Mouse (Mus musculus) forebrain, embryonic 13.5 days (tissue): ENCODE measurements around the gene Prr15l. TPM values are rescaled to one million over a fixed set of nuclear protein-coding genes. Genes with fewer than 3 reads are reported as not detected.
A peak's percentile ranks its signal among the peaks of the same experiment; 100 is the strongest.

Experiments
- ATAC-seq: fragments of 200-750 bp; cut with Nextera tagmentation; 2 replicates; pipeline ENCODE4 v1.8.0; 2017
- H3K27ac ChIP-seq: fragments of 300-500 bp; sonication (generic); 2 replicates; pipeline ENCODE4 v1.5.1; 2015; ENCODE audit warnings: inconsistent platforms, mild to moderate bottlenecking, moderate library complexity
- H3K27me3 ChIP-seq: fragments of 300-500 bp; sonication (generic); 2 replicates; pipeline ENCODE4 v1.6.1; 2015; ENCODE audit warnings: mild to moderate bottlenecking, inconsistent platforms
- H3K36me3 ChIP-seq: fragments of 300-500 bp; sonication (generic); 2 replicates; pipeline ENCODE4 v1.6.1; 2015; ENCODE audit warnings: mild to moderate bottlenecking, inconsistent platforms; ENCODE audit not compliant: poor library complexity, severe bottlenecking
- H3K4me1 ChIP-seq: fragments of 300-500 bp; sonication (generic); 2 replicates; pipeline ENCODE4 v1.6.1; 2015; ENCODE audit warnings: inconsistent platforms
- H3K4me2 ChIP-seq: fragments of 300-500 bp; sonication (generic); 2 replicates; pipeline ENCODE4 v1.6.1; 2015; ENCODE audit warnings: inconsistent platforms, mild to moderate bottlenecking, moderate library complexity
- H3K4me3 ChIP-seq: fragments of 300-500 bp; sonication (generic); 2 replicates; pipeline ENCODE4 v1.5.1; 2015; ENCODE audit warnings: mild to moderate bottlenecking, inconsistent platforms
- H3K9ac ChIP-seq: fragments of 300-500 bp; sonication (generic); 2 replicates; pipeline ENCODE4 v1.6.1; 2015; ENCODE audit warnings: mild to moderate bottlenecking, inconsistent platforms
- H3K9me3 ChIP-seq: fragments of 300-500 bp; sonication (generic); replicated peaks from 2 replicates; pipeline ENCODE4 v1.6.1; 2016; ENCODE audit warnings: inconsistent platforms
- WGBS: fragments of 180-500 bp; shearing (Covaris S2); methylation state at CpG from one replicate; pipeline ENCODE4 v1.1.7; 2015; 5-methylcytosine and 5-hydroxymethylcytosine counted together
- polyA plus RNA-seq: library from polyadenylated mRNA; unstranded; fragments of >200 nt; fragmentation: Nextera tagmentation; extraction: Ambion mirVana; gene quantifications from 2 replicates; pipeline ENCODE4 v1.2.1, GENCODE M21; 2015

Prr15l gene
- polyA plus RNA-seq: 0.08 and 0.25 TPM in 2 replicates

DNA sequence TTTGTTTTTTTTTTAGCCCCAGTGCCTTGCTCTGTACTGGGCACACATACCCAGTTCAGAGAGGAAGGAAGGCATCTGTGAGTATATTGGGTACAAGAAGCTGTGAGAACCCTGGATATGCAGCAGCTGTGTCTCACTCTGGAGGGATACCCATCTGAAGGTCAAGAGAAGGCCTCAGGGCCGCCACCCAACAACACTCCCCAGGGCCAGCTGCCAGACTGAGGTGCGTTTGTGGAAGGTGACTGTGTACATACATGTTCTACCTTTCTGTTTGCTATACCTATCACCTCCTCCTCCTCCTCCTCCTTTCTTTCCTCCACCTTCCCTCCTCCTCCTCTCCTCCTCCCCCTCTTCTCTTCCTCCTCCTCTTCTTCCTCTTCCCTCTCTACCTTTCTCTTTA lies at the start of gene Prr15l:
Gene Prr15l (plus strand): TSS at position 17 of the 400 bp plus-strand sequence.
- no peaks in the 10 kb centered on the region for H3K4me1 ChIP-seq
- H3K4me2 ChIP-seq: no peak within 1 kb of the TSS
- 73% methylated on average over 2 of the region's 2 CpGs for WGBS
- H3K27ac ChIP-seq: no peak within 1 kb of the TSS
- H3K4me3 ChIP-seq: no peak within 1 kb of the TSS
- no peaks in the 10 kb centered on the region for H3K36me3 ChIP-seq
- H3K27me3 ChIP-seq: peaks cover 35% of the 10 kb centered on the region
- no peak within 1 kb of the TSS for H3K9ac ChIP-seq
- H3K9me3 ChIP-seq: no peaks in the 10 kb centered on the region
- ATAC-seq: no peak

DNA sequence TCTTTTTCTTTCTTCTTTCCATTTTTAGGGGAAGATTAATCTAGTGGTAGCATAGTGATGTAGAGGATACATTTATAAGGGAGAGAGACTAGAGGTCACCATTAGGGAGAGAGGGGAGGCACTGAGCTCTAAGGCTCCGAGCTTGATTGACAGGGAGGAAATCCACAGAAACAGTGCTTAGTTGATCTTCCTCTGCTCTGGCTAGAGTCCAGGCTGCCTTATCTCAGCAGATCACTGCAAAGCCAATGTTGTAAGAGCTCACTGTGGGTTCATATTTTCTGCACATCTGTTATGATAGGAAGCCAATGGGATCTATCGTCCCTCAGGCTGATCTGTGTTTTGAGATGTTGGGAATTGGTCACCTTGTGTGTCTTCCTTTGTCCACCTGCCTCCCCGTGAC lies 49.2 kb upstream of the Prr15l start:
- Histone ChIP-seq H3K27me3 (no peaks in the 10 kb centered on the region), H3K4me3 (no peak overlapping the region), H3K27ac (peak overlapping the region; percentile 100), H3K4me1 (peaks cover 58% of the 10 kb centered on the region), H3K9me3 (no peaks in the 10 kb centered on the region), H3K4me2 (no peak overlapping the region), H3K36me3 (no peaks in the 10 kb centered on the region), H3K9ac (no peak overlapping the region)
- 38% methylated on average over 3 of the region's 3 CpGs for WGBS
- ATAC-seq: no peak

DNA sequence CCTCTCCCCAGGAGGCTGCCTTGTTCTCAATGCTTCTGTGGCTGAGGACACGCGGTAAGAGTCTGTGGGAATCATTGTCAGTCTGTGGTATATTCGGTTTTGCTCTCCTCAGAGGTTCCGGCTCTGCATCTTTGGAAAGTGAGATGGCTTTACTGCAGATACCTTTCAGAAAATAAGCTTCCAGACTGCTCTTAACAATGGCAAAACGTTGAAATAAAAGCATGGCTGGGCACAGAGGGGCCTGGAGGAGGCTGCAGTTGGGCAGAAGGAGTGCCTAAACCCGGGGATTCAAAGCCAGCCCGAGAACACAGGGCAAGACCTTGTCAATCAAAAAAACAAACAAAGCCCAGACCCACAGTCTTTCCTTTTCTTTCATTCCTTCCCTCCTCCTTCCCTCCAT lies 48.5 kb upstream of the Prr15l start:
- Histone ChIP-seq H3K9ac (peak overlapping the region; percentile 13; the same call in 1 of the 2 replicates), H3K36me3 (no peaks in the 10 kb centered on the region), H3K27me3 (no peaks in the 10 kb centered on the region), H3K4me1 (peaks cover 58% of the 10 kb centered on the region), H3K4me2 (no peak overlapping the region; the same call in 1 of the 2 replicates), H3K4me3 (no peak overlapping the region), H3K27ac (peak overlapping the region; percentile 100), H3K9me3 (no peaks in the 10 kb centered on the region)
- WGBS: 6% methylated on average over 7 of the region's 7 CpGs
- no peak for ATAC-seq

DNA sequence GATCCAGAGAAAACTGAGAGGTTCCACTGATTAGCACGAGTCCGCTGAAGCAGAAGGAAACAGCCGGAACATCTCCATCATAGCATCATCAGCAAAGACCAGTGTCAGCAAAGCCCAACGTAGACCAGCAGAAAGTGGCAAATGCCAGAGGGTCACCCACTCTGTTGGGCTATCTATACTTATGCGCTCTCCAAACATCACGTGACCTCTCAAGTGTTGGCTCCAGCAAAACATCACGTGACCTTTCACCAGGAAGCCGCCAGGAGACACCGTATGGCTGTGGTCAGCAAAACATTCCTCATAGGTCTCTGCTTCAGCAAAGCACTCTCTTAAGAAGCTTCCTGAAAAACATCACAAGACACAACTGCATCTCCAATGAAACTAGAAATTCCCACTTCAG lies 47.6 kb upstream of the Prr15l start:
- Histone ChIP-seq H3K4me3 (no peak overlapping the region), H3K36me3 (no peaks in the 10 kb centered on the region), H3K9ac (no peak overlapping the region), H3K27ac (peak overlapping the region; percentile 48; the same call in 1 of the 2 replicates), H3K9me3 (no peaks in the 10 kb centered on the region), H3K27me3 (no peaks in the 10 kb centered on the region), H3K4me1 (peaks cover 58% of the 10 kb centered on the region), H3K4me2 (no peak overlapping the region)
- 97% methylated on average over 9 of the region's 9 CpGs for WGBS
- no peak for ATAC-seq

DNA sequence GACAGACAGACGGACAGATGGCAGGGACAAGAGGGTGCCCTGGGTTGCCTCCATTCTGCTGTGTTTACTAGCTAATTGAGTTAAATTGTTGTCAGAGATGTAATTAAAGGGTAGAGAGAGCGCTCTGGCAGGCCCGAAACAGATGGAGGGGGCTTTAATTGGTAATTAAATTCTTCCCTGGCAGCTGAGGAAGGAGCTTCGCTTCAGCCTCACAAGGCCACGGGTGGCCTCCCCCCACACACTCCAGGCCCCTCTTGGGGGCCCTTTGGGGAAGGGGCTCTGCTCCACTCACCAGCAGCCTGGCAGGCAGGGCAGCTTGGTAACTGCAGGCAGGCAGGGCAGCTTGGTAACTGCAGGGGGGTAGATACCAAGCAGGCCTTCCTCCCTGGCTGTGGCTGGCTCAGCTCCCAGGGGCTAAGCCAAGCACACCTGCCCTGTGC lies 42.0 kb upstream of the Prr15l start:
- 6% methylated on average over 5 of the region's 5 CpGs for WGBS
- Histone ChIP-seq H3K4me3 (no peak overlapping the region), H3K4me1 (peaks cover 46% of the 10 kb centered on the region), H3K4me2 (peak overlapping the region; percentile 35), H3K27me3 (no peaks in the 10 kb centered on the region), H3K36me3 (no peaks in the 10 kb centered on the region), H3K27ac (peak overlapping the region; percentile 96), H3K9me3 (no peaks in the 10 kb centered on the region), H3K9ac (peak overlapping the region; percentile 52)
- ATAC-seq: peak; percentile 96

DNA sequence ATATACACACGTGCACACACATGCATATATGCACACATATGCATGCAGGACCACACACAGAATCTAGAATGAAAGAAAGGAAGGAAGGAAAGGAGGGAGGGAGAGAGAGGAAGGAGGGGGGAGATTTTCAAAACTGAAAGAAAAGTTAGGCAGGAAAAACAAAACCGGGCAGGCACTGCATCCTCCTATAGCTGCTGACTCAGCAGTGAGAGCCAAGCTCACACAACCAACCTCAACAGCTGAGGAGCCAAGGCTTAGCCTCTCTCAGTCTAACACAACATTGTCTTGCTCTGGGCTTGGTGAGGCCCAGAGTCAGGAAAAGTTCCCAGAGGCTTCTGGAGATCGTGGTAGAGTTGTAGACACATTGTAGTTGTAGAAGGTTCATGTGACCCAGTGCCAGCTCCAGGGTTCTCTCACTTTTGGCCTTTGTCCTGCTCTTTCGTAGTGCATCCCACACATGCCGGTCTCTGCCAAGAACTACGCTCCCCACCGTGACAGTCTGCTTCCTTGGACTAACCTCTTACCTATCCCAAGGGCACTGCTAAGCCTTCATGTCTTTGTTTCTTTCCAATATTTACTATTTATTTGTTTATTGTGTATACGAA lies 40.9 kb upstream of the Prr15l start:
- H3K4me2 ChIP-seq: no peak overlapping the region
- H3K9me3 ChIP-seq: no peaks in the 10 kb centered on the region
- H3K9ac ChIP-seq: peak overlapping the region; percentile 23; the same call in 1 of the 2 replicates
- H3K4me1 ChIP-seq: peaks cover 52% of the 10 kb centered on the region
- ATAC-seq: no peak
- 76% methylated on average over 8 of the region's 8 CpGs for WGBS
- H3K27ac ChIP-seq: peak overlapping the region; percentile 96
- no peaks in the 10 kb centered on the region for H3K36me3 ChIP-seq
- no peaks in the 10 kb centered on the region for H3K27me3 ChIP-seq
- no peak overlapping the region for H3K4me3 ChIP-seq

DNA sequence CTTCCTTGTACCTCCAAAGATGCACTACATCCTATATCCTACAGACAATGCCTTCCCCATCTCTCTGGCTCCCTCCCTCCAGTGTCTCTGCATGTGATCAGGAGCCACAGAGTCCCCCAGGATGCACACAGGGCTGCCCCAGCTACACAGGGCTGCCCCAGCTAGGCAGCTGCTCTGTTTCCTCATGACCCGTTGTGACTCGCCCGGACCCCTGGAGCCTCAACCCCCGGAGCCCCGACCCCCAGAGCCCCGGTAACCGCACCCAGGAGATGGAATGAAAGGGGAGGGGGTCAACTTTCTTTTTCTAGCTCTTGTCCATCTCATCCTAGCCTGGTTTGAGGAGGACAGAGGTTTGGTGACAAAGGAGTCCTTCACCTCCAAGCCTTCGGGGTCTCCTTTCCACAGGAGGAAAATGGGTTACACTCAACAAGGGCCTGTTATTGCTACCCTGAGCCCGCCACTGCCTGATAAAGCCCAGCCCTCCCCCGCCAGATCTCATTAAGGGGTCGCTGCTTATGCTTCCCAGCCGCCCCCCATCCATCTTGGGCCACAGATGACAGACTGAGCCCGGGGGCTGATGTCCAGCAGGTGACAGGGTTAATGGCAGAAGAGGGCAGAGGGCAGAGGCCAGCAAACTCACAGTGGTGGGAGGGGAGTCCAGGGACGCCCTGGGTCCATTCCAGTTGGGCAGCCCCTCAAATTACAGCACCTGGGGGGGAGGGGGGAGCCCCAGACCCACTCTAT lies 35.9 kb upstream of the Prr15l start:
- Histone ChIP-seq H3K27me3 (no peaks in the 10 kb centered on the region), H3K4me1 (peaks cover 46% of the 10 kb centered on the region), H3K4me2 (no peak overlapping the region), H3K27ac (no peak overlapping the region), H3K9me3 (peaks cover 5% of the 10 kb centered on the region), H3K9ac (no peak overlapping the region), H3K36me3 (no peaks in the 10 kb centered on the region), H3K4me3 (no peak overlapping the region)
- WGBS: 68% methylated on average over 14 of the region's 14 CpGs
- ATAC-seq: no peak

DNA sequence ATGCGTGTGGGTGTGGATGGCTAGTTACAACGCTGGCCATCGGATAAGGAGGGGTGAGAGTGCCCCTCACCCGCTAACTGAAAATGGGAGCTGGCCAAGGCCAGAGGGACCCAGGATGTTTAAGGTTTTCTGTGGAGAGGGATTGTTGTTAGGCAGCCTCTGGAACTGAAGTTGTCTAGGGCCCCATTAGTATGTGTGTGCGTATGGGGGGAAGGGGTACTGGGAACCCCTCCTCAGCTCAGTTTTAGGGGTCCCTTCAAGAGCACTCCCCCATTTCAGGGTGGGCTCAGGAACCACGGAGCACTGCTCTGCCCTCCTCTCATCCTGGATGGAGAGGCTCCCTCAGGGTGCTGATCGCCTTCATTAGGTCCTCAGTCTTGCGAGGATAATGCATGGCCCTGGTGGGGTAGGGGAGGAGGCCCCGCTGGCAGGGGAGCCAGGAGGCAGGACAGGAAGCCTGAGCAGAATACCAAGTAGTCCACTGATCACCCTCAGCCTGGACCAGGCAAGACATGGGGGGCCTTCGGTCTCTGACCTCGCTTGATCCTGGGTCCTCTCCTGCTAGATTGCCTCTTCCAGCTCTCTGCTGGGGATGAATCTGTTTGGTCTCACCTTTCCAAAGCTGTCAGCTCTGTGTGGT lies 34.6 kb upstream of the Prr15l start:
- peaks cover 5% of the 10 kb centered on the region for H3K9me3 ChIP-seq
- peak; percentile 78; the same call in 1 of the 2 replicates for ATAC-seq
- 41% methylated on average over 11 of the region's 11 CpGs for WGBS
- H3K4me1 ChIP-seq: peaks cover 54% of the 10 kb centered on the region
- H3K9ac ChIP-seq: peak overlapping the region; percentile 46
- H3K27me3 ChIP-seq: no peaks in the 10 kb centered on the region
- H3K36me3 ChIP-seq: no peaks in the 10 kb centered on the region
- H3K4me3 ChIP-seq: no peak overlapping the region
- peak overlapping the region; percentile 81 for H3K27ac ChIP-seq
- H3K4me2 ChIP-seq: no peak overlapping the region

DNA sequence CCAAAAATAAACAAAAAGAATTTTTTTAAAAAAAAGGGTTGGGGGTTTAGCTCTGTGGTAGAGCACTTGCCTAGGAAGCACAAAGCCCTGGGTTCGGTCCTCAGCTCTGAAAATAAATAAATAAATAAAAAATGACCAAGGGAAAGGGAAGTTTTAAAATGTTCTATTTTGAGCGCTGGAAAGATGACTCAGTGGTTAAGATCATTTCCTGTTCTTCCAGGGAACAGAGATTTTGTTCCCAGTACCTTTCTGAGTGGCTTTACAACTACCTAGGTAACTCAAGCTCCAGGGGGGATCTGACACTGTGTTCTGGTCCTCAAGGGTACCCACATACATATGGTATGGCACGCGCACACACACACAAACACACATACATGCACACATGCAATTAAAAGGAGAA lies 32.0 kb upstream of the Prr15l start:
- 93% methylated on average over 4 of the region's 4 CpGs for WGBS
- H3K4me1 ChIP-seq: peaks cover 69% of the 10 kb centered on the region
- ATAC-seq: no peak
- no peak overlapping the region for H3K9ac ChIP-seq
- H3K36me3 ChIP-seq: no peaks in the 10 kb centered on the region
- peaks cover 5% of the 10 kb centered on the region for H3K9me3 ChIP-seq
- 0 out of 2 replicates have a peak overlapping the region, but pooled peaks have one; percentile 55 for H3K27ac ChIP-seq
- H3K4me3 ChIP-seq: no peak overlapping the region
- no peaks in the 10 kb centered on the region for H3K27me3 ChIP-seq
- H3K4me2 ChIP-seq: no peak overlapping the region

DNA sequence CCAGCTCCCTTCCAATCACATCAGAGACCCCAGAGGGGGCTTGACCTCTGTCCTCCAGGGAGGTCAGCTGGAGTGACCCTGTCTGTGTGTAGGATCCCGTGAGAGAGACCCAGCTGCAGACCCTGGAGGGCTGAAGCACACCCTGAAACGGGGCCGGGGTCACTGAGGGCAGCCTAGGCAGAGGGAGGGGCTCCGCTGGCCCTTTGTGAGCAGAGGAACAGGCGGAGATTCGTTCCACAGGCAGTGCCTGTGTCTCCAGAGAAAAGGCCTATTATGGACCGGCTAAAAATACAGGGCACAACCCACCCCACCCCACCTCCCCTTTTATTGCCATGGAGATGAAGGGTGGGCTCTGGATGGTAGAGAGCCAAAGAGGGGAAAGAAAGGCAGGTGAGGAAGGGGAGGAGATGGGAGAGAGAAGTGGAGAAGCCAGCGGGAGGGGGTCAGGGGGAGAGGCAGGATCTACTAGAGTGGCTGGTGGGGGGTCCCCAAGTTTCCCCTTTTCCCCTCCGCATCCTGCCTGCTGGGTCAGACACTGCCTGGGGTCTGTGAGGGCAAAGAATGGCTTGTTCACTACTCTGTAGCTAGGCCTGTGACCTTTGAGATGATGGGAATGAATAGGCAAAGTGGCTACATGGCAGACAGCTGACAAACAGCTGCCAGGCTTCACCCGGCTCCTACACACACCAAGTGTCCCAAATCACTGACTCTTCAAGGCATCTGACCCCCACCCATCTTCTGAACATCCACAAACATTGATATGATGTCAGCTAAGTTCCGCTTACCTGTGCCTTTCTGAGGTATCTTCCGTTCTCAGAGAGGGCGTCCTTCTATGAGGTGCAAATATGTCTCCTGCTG lies 28.2 kb upstream of the Prr15l start:
- WGBS: 21% methylated on average over 12 of the region's 13 CpGs
- H3K4me3 ChIP-seq: no peak overlapping the region
- H3K9me3 ChIP-seq: peaks cover 2% of the 10 kb centered on the region
- no peaks in the 10 kb centered on the region for H3K27me3 ChIP-seq
- H3K4me2 ChIP-seq: peak overlapping the region; percentile 38
- peak overlapping the region; percentile 97 for H3K27ac ChIP-seq
- peak overlapping the region; percentile 43; the same call in 1 of the 2 replicates for H3K9ac ChIP-seq
- no peaks in the 10 kb centered on the region for H3K36me3 ChIP-seq
- H3K4me1 ChIP-seq: peaks cover 79% of the 10 kb centered on the region
- ATAC-seq: peak; percentile 29; the same call in 1 of the 2 replicates

DNA sequence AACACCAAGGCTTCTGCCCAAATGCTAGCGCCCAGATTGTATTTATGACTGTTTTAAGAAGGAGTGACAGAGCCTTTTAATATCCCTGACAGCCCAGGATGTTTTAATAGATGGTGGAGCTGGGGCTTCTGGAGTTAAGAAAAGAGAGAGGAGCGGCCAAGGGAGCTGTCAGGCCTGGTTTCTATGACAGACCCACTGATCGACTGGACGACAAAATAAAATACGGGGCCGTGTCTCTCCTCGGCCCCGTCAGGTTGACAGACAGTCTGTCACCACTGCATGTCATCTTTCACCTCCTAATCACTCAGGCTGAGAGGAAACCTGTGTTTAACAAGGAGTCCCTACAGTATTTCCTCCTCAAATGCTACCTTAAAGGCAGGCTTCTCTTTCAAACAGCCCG lies 26.6 kb upstream of the Prr15l start:
- Histone ChIP-seq H3K4me2 (no peak overlapping the region), H3K9me3 (no peaks in the 10 kb centered on the region), H3K4me1 (peaks cover 89% of the 10 kb centered on the region), H3K9ac (no peak overlapping the region), H3K36me3 (0 out of 2 replicates have a peak, but pooled peaks cover 4% of the 10 kb centered on the region), H3K27me3 (no peaks in the 10 kb centered on the region), H3K4me3 (no peak overlapping the region), H3K27ac (peak overlapping the region; percentile 97)
- 42% methylated on average over 9 of the region's 9 CpGs for WGBS
- no peak for ATAC-seq
